Mouse (Mus musculus): ENCODE data around the gene Spata25.
"Not testable (repeated sequence)": the region's sequence is repeated elsewhere in the genome, so short reads cannot be mapped to it uniquely, and the experiment has no call there.

Spata25 gene

GRCm38 (mm10) chr2:164828437-164828836 is at the start of gene Spata25:
Gene Spata25 (minus strand): TSS chr2:164828537.
- DNase-seq, result no peak

GRCm38 (mm10) chr2:164877376-164878215 is 49.3 kb upstream of the Spata25 start:
- DNase-seq, result not testable (repeated sequence)

GRCm38 (mm10) chr2:164875648-164876047 is 47.3 kb upstream of the Spata25 start:
- not testable (repeated sequence) for DNase-seq

- no peak for DNase-seq
Measured at GRCm38 (mm10) chr2:164874239-164874769, 46.0 kb upstream of the Spata25 start.

- DNase-seq, result no peak
Measured at GRCm38 (mm10) chr2:164873621-164874020, 45.3 kb upstream of the Spata25 start.

- DNase-seq, result no peak
Measured at GRCm38 (mm10) chr2:164871602-164872303, 43.4 kb upstream of the Spata25 start.

- DNase-seq, result no peak
Measured at GRCm38 (mm10) chr2:164868491-164868890, 40.2 kb upstream of the Spata25 start.

GRCm38 (mm10) chr2:164867566-164867965 is 39.2 kb upstream of the Spata25 start:
- no peak for DNase-seq

GRCm38 (mm10) chr2:164866741-164867551 is 38.6 kb upstream of the Spata25 start:
- DNase-seq, result no peak

- DNase-seq, result no peak
Measured at GRCm38 (mm10) chr2:164864593-164864992, 36.3 kb upstream of the Spata25 start.

GRCm38 (mm10) chr2:164863411-164863810 is 35.1 kb upstream of the Spata25 start:
- not testable (repeated sequence) for DNase-seq

- no peak for DNase-seq
Measured at GRCm38 (mm10) chr2:164862179-164862861, 34.0 kb upstream of the Spata25 start.

GRCm38 (mm10) chr2:164861094-164861493 is 32.8 kb upstream of the Spata25 start:
- DNase-seq, result no peak

- no peak for DNase-seq
Measured at GRCm38 (mm10) chr2:164859640-164860432, 31.5 kb upstream of the Spata25 start.

- no peak for DNase-seq
Measured at GRCm38 (mm10) chr2:164859155-164859554, 30.8 kb upstream of the Spata25 start.

- no peak for DNase-seq
Measured at GRCm38 (mm10) chr2:164857842-164858553, 29.7 kb upstream of the Spata25 start.

GRCm38 (mm10) chr2:164857101-164857821 is 28.9 kb upstream of the Spata25 start, which contains the start of gene Pltp:
Gene Pltp (minus strand): TSS chr2:164857711.
- peak in 1 of 2 experiments; percentile 21 for DNase-seq

GRCm38 (mm10) chr2:164856309-164857100 is 28.2 kb upstream of the Spata25 start:
- no peak for DNase-seq

GRCm38 (mm10) chr2:164855572-164855971 is 27.2 kb upstream of the Spata25 start:
- DNase-seq, result not testable (repeated sequence)

All from thymus, postnatal 36 days (tissue).